Mouse (Mus musculus) liver, postnatal 0 days (tissue): Measurements from ENCODE around the gene Ppif. TPM values are rescaled to one million over a fixed set of nuclear protein-coding genes. Genes with fewer than 3 reads are reported as not detected.

Experiments
- ATAC-seq: fragments of 200-750 bp; cut with Nextera tagmentation; 2 replicates; pipeline ENCODE4 v1.8.0; 2017; ENCODE audit warnings: mild to moderate bottlenecking, moderate library complexity
- DNase-seq: peaks from one replicate; pipeline ENCODE4 v3.0.0-alpha.2; 2016
- H3K27ac ChIP-seq: fragments of 300-500 bp; sonication (generic); 2 replicates; pipeline ENCODE4 v1.5.1; 2014; ENCODE audit warnings: antibody characterized with exemption, moderate library complexity, mild to moderate bottlenecking, low read depth
- H3K27me3 ChIP-seq: fragments of 300-500 bp; sonication (generic); 2 replicates; pipeline ENCODE4 v1.6.1; 2014; ENCODE audit warnings: low read length, control low read depth, mixed read lengths; ENCODE audit not compliant: insufficient read depth
- H3K36me3 ChIP-seq: fragments of 300-500 bp; sonication (generic); replicated peaks from 2 replicates; pipeline ENCODE4 v1.6.1; 2014; ENCODE audit warnings: mild to moderate bottlenecking, control low read depth, low read length, moderate library complexity, mixed read lengths; ENCODE audit not compliant: insufficient read depth
- H3K4me1 ChIP-seq: fragments of 300-500 bp; sonication (generic); 2 replicates; pipeline ENCODE4 v1.6.1; 2014; ENCODE audit warnings: antibody characterized with exemption, mild to moderate bottlenecking, control low read depth; ENCODE audit not compliant: insufficient read depth
- H3K4me2 ChIP-seq: fragments of 300-500 bp; sonication (generic); 2 replicates; pipeline ENCODE4 v1.6.1; 2014; ENCODE audit warnings: low read depth, mild to moderate bottlenecking, low read length, moderate library complexity, mixed read lengths
- H3K4me3 ChIP-seq: fragments of 300-500 bp; sonication (generic); 2 replicates; pipeline ENCODE4 v1.5.1; 2014; ENCODE audit warnings: low read depth, low read length
- H3K9ac ChIP-seq: fragments of 300-500 bp; sonication (generic); replicated peaks from 2 replicates; pipeline ENCODE4 v1.6.1; 2014; ENCODE audit warnings: mild to moderate bottlenecking, moderate library complexity
- H3K9me3 ChIP-seq: fragments of 300-500 bp; sonication (generic); 2 replicates; pipeline ENCODE4 v1.6.1; 2016; ENCODE audit warnings: mild to moderate bottlenecking, control low read depth, low read length, mixed read lengths
- CTCF ChIP-seq: sonication (generic); IDR thresholded peaks from 2 replicates; pipeline ENCODE4 v1.5.1; 2016; ENCODE audit warnings: antibody characterized with exemption, low read depth
- EP300 ChIP-seq: IDR thresholded peaks from 2 replicates; pipeline ENCODE4 v1.6.1; 2016; ENCODE audit warnings: antibody characterized with exemption, low read depth, mild to moderate bottlenecking
- whole genome bisulfite sequencing: fragments of 180-500 bp; shearing (Covaris S2); extraction: QIAGEN DNeasy Blood & Tissue Kit; methylation state at CpG from one replicate; pipeline ENCODE4 v1.1.7; 2014; ENCODE audit not compliant: insufficient replicate concordance; 5-methylcytosine and 5-hydroxymethylcytosine counted together
- polyA plus RNA-seq: library from polyadenylated mRNA; unstranded; fragments of >200 nt; fragmentation: Nextera tagmentation; extraction: Ambion mirVana; gene quantifications from 2 replicates; pipeline ENCODE4 v1.2.1, GENCODE M21; 2015

Ppif gene
- polyA plus RNA-seq, 1 experiment from 2014 or later: 36.0 TPM

DNA sequence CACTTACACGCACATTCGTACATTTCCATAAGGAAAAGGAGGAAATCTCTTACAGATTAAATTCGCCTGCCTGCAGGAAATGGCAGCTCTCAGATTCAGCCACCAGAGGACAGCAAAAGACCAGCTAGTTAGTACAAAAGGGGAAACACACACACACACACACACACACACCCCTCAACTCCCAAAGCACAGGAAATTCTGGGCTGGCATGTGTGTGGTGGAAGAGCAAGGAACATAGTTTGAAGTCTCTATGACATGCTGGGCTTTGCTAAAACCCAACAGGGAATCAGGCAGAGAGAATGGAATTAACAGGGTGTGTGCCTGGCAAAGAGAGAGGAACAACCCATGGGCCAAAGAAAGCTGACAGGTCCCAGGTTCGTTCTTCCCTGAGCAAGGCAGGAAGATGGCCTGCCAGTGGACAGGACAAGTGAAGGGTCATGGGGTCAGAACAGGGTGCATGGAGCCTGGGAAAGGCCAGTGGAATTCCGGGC lies 13.8 kb downstream of the Ppif start:
- no peak for TF ChIP-seq EP300
- TF ChIP-seq CTCF: peak; percentile 90
- 25% methylated on average over 5 of the region's 5 CpGs for WGBS
- H3K27ac ChIP-seq: peak overlapping the region; percentile 53
- ATAC-seq (no peak), DNase-seq (peak; percentile 59)
- H3K4me3 ChIP-seq: no peak overlapping the region
- no peaks in the 10 kb centered on the region for H3K36me3 ChIP-seq
- no peak overlapping the region for H3K9ac ChIP-seq
- H3K4me2 ChIP-seq: no peak overlapping the region
- H3K4me1 ChIP-seq: peaks cover 43% of the 10 kb centered on the region
- H3K27me3 ChIP-seq: no peaks in the 10 kb centered on the region
- H3K9me3 ChIP-seq: no peaks in the 10 kb centered on the region

DNA sequence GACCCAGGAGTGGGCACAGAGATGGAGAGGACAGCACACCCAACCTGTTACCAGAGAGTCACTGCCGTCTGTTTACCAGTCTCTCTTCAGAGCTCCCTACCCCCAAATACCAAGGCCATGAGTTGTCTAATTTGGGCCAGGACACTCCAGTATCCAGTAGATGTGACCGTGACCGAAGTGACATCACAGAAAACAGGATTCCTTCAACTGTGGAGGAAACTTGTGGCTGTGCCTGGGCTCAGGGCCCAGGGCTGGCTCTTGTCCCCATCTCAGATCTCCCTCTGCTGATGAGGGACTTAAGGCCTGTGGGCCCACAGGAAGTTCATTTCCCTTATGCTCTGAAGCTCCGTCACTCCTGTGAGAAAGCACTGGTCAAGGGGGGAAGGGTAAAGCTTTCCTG lies 14.5 kb downstream of the Ppif start:
- Histone ChIP-seq H3K9me3 (no peaks in the 10 kb centered on the region), H3K36me3 (no peaks in the 10 kb centered on the region), H3K4me1 (peaks cover 43% of the 10 kb centered on the region), H3K27me3 (no peaks in the 10 kb centered on the region), H3K4me2 (no peak overlapping the region), H3K4me3 (no peak overlapping the region), H3K27ac (peak overlapping the region; percentile 66), H3K9ac (no peak overlapping the region)
- DNase-seq (no peak), ATAC-seq (no peak)
- 49% methylated on average over 4 of the region's 4 CpGs for WGBS
- no peak for TF ChIP-seq CTCF

DNA sequence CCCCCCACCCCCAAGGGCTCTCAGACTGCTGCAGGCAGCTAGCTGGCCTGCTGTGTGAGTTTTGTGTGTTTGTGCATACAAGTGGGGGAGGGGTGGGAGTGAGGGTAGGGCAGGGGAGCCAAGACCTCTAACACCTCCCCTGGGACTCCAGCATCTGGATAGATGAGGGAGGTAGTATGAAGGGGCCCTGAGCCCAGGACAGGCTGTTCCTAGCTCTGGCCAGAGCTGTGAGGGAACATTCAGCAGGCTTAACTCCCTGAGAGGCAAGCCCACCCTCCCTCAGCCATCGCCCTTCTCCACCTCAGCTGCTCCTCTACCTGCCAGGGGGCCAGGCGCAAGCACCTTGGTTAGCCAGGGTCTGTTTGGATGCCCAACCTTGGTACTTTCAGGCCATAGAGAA lies 15.0 kb downstream of the Ppif start:
- no peaks in the 10 kb centered on the region for H3K27me3 ChIP-seq
- H3K9ac ChIP-seq: 0 out of 2 replicates have a peak overlapping the region, but pooled peaks have one; percentile 22
- DNase-seq (no peak), ATAC-seq (no peak)
- H3K4me3 ChIP-seq: no peak overlapping the region
- TF ChIP-seq EP300 (no peak), CTCF (no peak)
- no peaks in the 10 kb centered on the region for H3K9me3 ChIP-seq
- peak overlapping the region; percentile 66 for H3K27ac ChIP-seq
- peaks cover 43% of the 10 kb centered on the region for H3K4me1 ChIP-seq
- H3K36me3 ChIP-seq: 0 out of 2 replicates have a peak, but pooled peaks cover 3% of the 10 kb centered on the region
- 78% methylated on average over 2 of the region's 2 CpGs for WGBS
- H3K4me2 ChIP-seq: no peak overlapping the region

DNA sequence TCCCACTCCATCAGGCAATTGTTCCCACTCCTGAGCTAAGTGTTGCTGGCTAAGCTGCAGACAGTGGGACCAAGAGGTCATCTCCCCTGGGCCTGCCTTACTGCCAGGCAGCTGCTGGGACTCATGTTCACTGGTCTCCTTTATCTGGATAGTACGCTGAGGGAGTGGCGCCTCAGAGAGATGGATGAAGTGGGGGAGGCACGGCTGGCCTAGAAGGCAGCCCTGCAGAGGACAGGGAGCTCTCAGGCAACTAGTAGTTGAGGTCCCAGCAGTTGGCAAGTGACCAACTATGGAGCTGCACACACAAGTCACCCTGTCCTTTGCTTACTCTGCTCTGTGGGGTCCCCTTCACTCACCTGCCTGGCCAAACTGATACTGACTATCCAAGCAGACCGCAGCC lies 16.1 kb downstream of the Ppif start:
- H3K27ac ChIP-seq: peak overlapping the region; percentile 66
- peaks cover 43% of the 10 kb centered on the region for H3K4me1 ChIP-seq
- ATAC-seq: peak; percentile 54
- TF ChIP-seq EP300 (no peak), CTCF (no peak)
- no peak overlapping the region for H3K4me3 ChIP-seq
- H3K36me3 ChIP-seq: peaks cover 11% of the 10 kb centered on the region; the same call in 1 of the 2 replicates
- 39% methylated on average over 4 of the region's 4 CpGs for WGBS
- H3K9ac ChIP-seq: no peak overlapping the region
- H3K27me3 ChIP-seq: no peaks in the 10 kb centered on the region
- no peak for DNase-seq
- H3K9me3 ChIP-seq: no peaks in the 10 kb centered on the region
- H3K4me2 ChIP-seq: no peak overlapping the region

DNA sequence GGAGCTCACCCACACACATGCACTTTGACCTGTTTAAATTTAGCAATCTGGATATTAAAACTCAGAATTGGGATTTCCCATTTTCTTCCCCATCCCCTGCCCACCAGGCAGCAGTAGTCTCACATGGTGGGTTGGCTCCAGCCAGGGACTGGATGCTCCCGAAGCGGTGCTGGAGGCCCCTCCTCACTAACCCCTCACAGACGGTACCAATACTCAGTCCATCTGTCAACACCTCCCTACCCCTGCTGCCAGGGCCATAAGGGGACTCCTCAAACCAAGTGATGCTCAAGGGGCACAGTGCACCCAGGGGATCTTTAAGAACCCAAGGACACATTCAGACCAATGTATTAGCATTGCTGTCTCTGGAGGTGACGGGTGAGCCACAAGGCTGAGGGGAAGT lies 16.7 kb downstream of the Ppif start:
- 71% methylated on average over 4 of the region's 4 CpGs for WGBS
- Histone ChIP-seq H3K27me3 (no peaks in the 10 kb centered on the region), H3K27ac (peak overlapping the region; percentile 66), H3K9me3 (no peaks in the 10 kb centered on the region), H3K36me3 (peaks cover 13% of the 10 kb centered on the region; the same call in 1 of the 2 replicates), H3K9ac (no peak overlapping the region), H3K4me2 (no peak overlapping the region), H3K4me3 (no peak overlapping the region), H3K4me1 (peaks cover 43% of the 10 kb centered on the region)
- TF ChIP-seq EP300 (no peak), CTCF (no peak)
- ATAC-seq: no peak
- no peak for DNase-seq

DNA sequence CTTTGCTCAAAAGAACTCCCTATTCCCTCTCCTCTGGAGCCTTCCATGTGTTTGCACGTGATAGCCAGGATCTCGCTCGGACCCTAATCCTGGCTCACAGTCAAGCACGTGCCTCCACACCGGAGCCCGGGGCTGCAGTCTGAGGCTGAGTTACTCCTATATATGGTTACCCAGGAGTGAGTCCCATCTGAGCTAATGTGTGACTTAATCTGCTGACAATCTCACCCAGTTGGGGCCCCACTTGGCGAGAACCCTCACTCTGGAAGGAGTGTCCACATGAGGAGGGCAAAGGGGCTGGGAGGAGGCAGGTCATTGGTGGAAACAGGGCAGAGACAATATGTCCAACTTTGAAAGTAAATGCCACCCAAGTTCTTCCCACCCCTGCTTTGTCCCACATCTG lies 17.2 kb downstream of the Ppif start:
- H3K4me2 ChIP-seq: no peak overlapping the region
- 44% methylated on average over 7 of the region's 7 CpGs for WGBS
- H3K9ac ChIP-seq: no peak overlapping the region
- no peak for DNase-seq
- H3K36me3 ChIP-seq: peaks cover 13% of the 10 kb centered on the region; the same call in 1 of the 2 replicates
- TF ChIP-seq CTCF (no peak), EP300 (no peak)
- H3K9me3 ChIP-seq: no peaks in the 10 kb centered on the region
- peak; percentile 27 for ATAC-seq
- no peak overlapping the region for H3K4me3 ChIP-seq
- no peaks in the 10 kb centered on the region for H3K27me3 ChIP-seq
- H3K4me1 ChIP-seq: peaks cover 43% of the 10 kb centered on the region
- 0 out of 2 replicates have a peak overlapping the region, but pooled peaks have one; percentile 12 for H3K27ac ChIP-seq
